Mouse (Mus musculus): ENCODE results near the gene Rora. TPM values are rescaled to one million over a fixed set of nuclear protein-coding genes. Genes with fewer than 3 reads are reported as not detected.

Rora gene
- polyA plus RNA-seq, 1 experiment from 2014 or later, result 6.4 TPM

DNA sequence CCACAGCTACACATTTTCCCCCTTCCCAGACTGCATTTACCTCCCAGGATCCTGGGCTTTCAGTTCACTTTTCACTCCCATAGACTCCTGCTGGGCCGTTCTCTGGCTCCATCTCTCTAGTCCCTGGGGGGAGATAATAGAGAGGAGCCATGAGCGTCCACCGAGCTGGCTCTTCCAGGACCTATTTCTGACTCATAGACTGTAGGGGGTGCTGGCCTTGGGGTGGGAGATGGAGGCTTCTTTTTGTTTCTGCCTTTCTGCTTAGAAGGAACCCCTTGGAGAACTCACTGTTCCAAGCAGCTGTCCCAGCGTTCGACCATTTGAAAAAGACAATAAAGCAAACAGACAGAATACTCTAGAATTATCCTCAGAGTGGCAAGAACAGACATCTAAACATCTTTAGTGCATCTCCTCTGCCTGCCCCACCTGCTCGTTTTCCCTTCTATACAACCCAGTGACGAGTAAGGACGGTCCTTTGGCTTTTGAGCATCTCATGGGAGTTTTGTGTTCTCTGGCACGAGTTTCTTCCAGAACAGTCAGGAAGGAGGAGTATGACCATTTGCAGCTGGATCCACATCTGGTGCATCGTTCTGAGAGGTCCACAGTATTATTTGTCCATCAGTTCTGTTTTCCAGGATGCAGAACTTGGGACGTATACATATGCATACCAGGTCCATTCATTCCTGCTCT is 73.7 kb downstream of the Rora start:
- Histone ChIP-seq H3K4me3 (ENCODE audit: low read length) (no peak overlapping the region), H3K4me2 (replicated peaks; ENCODE audit: low read depth, low read length) (no peak overlapping the region), H3K27me3 (ENCODE audit: control insufficient read depth, insufficient read depth, low read length) (no peaks in the 10 kb centered on the region), H3K27ac (ENCODE audit: low read depth, low read length) (no peak overlapping the region), H3K9ac (ENCODE audit: low read depth, low read length) (no peak overlapping the region), H3K36me3 (ENCODE audit: control insufficient read depth, insufficient read depth, low read length) (no peaks in the 10 kb centered on the region), H3K4me1 (ENCODE audit: control insufficient read depth, insufficient read depth, low read length) (no peaks in the 10 kb centered on the region), H3K9me3 (ENCODE audit: control insufficient read depth, low read length) (peaks cover 4% of the 10 kb centered on the region)
- ATAC-seq (ENCODE audit: low FRiP score, low TSS enrichment), result no peak
- 84% methylated on average over 11 of the region's 11 CpGs for WGBS

GRCm38 (mm10) chr9:68731438-68731837 is 77.9 kb downstream of the Rora start:
- 73% methylated on average over 1 of the region's 1 CpGs for WGBS
- no peak for ATAC-seq (ENCODE audit: low FRiP score, low TSS enrichment)

GRCm38 (mm10) chr9:68732929-68733328 is 79.3 kb downstream of the Rora start:
- no peak for ATAC-seq (ENCODE audit: low FRiP score, low TSS enrichment)
- Histone ChIP-seq H3K27ac (ENCODE audit: low read depth, low read length) (no peak overlapping the region), H3K4me1 (ENCODE audit: control insufficient read depth, insufficient read depth, low read length) (no peaks in the 10 kb centered on the region), H3K4me2 (replicated peaks; ENCODE audit: low read depth, low read length) (no peak overlapping the region), H3K36me3 (ENCODE audit: control insufficient read depth, insufficient read depth, low read length) (no peaks in the 10 kb centered on the region), H3K9ac (ENCODE audit: low read depth, low read length) (no peak overlapping the region), H3K4me3 (ENCODE audit: low read length) (no peak overlapping the region), H3K27me3 (ENCODE audit: control insufficient read depth, insufficient read depth, low read length) (no peaks in the 10 kb centered on the region), H3K9me3 (ENCODE audit: control insufficient read depth, low read length) (peaks cover 7% of the 10 kb centered on the region)
- 82% methylated on average over 4 of the region's 4 CpGs for WGBS

More at GRCm38 (mm10) chr9:68731438-68731837, 77.9 kb downstream of the Rora start:
- Histone ChIP-seq H3K27me3 (ENCODE audit: control insufficient read depth, insufficient read depth, low read length) (no peaks in the 10 kb centered on the region), H3K36me3 (ENCODE audit: control insufficient read depth, insufficient read depth, low read length) (no peaks in the 10 kb centered on the region), H3K4me3 (ENCODE audit: low read length) (no peak overlapping the region), H3K27ac (ENCODE audit: low read depth, low read length) (no peak overlapping the region), H3K9ac (ENCODE audit: low read depth, low read length) (no peak overlapping the region), H3K4me1 (ENCODE audit: control insufficient read depth, insufficient read depth, low read length) (no peaks in the 10 kb centered on the region), H3K4me2 (replicated peaks; ENCODE audit: low read depth, low read length) (no peak overlapping the region), H3K9me3 (ENCODE audit: control insufficient read depth, low read length) (peaks cover 7% of the 10 kb centered on the region)

GRCm38 (mm10) chr9:68735886-68736285 is 82.3 kb downstream of the Rora start:
- peaks cover 7% of the 10 kb centered on the region for H3K9me3 ChIP-seq (ENCODE audit: control insufficient read depth, low read length)
- H3K9ac ChIP-seq (ENCODE audit: low read depth, low read length), result no peak overlapping the region
- no peaks in the 10 kb centered on the region for H3K36me3 ChIP-seq (ENCODE audit: control insufficient read depth, insufficient read depth, low read length)
- no peak overlapping the region for H3K4me3 ChIP-seq (ENCODE audit: low read length)
- no peaks in the 10 kb centered on the region for H3K27me3 ChIP-seq (ENCODE audit: control insufficient read depth, insufficient read depth, low read length)
- ATAC-seq (ENCODE audit: low FRiP score, low TSS enrichment), result no peak
- no peak overlapping the region for H3K27ac ChIP-seq (ENCODE audit: low read depth, low read length)
- 57% methylated on average over 5 of the region's 5 CpGs for WGBS
- no peak overlapping the region for H3K4me2 ChIP-seq (replicated peaks; ENCODE audit: low read depth, low read length)
- no peaks in the 10 kb centered on the region for H3K4me1 ChIP-seq (ENCODE audit: control insufficient read depth, insufficient read depth, low read length)

- 84% methylated on average over 9 of the region's 9 CpGs for WGBS
- H3K4me3 ChIP-seq (ENCODE audit: low read length), result no peak overlapping the region
- no peak for ATAC-seq (ENCODE audit: low FRiP score, low TSS enrichment)
Observed at GRCm38 (mm10) chr9:68737197-68737736, 83.7 kb downstream of the Rora start.

GRCm38 (mm10) chr9:68745931-68746646 is 92.5 kb downstream of the Rora start:
- 79% methylated on average over 11 of the region's 11 CpGs for WGBS

More at GRCm38 (mm10) chr9:68737197-68737736, 83.7 kb downstream of the Rora start:
- H3K36me3 ChIP-seq (ENCODE audit: control insufficient read depth, insufficient read depth, low read length), result no peaks in the 10 kb centered on the region
- no peak overlapping the region for H3K9ac ChIP-seq (ENCODE audit: low read depth, low read length)
- peaks cover 3% of the 10 kb centered on the region; the same call in 1 of the 2 replicates for H3K9me3 ChIP-seq (ENCODE audit: control insufficient read depth, low read length)
- no peak overlapping the region for H3K27ac ChIP-seq (ENCODE audit: low read depth, low read length)
- H3K4me2 ChIP-seq (replicated peaks; ENCODE audit: low read depth, low read length), result no peak overlapping the region
- H3K27me3 ChIP-seq (ENCODE audit: control insufficient read depth, insufficient read depth, low read length), result no peaks in the 10 kb centered on the region
- no peaks in the 10 kb centered on the region for H3K4me1 ChIP-seq (ENCODE audit: control insufficient read depth, insufficient read depth, low read length)

DNA sequence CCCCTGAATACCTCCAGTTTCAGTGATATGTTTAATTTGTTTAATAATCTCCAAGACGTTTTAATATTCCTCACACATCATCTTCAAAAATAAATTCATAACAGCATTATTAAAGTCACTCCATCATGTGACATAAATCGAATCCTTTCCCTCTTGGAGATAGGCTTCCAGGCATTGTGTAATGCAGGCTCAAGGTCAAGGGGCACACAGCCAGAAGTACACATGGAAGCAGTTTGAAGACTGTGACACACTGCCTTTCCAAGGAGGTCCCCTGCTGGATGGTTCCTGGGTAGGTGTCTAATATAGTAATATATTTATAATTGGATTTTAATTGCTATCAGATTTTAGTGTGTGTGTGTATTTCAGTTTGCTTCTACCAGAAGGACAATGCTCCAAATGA is 103.4 kb downstream of the Rora start:
- Histone ChIP-seq H3K4me2 (replicated peaks; ENCODE audit: low read depth, low read length) (no peak overlapping the region), H3K27me3 (ENCODE audit: control insufficient read depth, insufficient read depth, low read length) (no peaks in the 10 kb centered on the region), H3K9ac (ENCODE audit: low read depth, low read length) (no peak overlapping the region), H3K27ac (ENCODE audit: low read depth, low read length) (no peak overlapping the region), H3K36me3 (ENCODE audit: control insufficient read depth, insufficient read depth, low read length) (no peaks in the 10 kb centered on the region), H3K4me1 (ENCODE audit: control insufficient read depth, insufficient read depth, low read length) (peaks cover 16% of the 10 kb centered on the region), H3K9me3 (ENCODE audit: control insufficient read depth, low read length) (no peaks in the 10 kb centered on the region), H3K4me3 (ENCODE audit: low read length) (no peak overlapping the region)
- 65% methylated on average over 2 of the region's 2 CpGs for WGBS
- no peak for ATAC-seq (ENCODE audit: low FRiP score, low TSS enrichment)

More at GRCm38 (mm10) chr9:68745931-68746646, 92.5 kb downstream of the Rora start:
- Histone ChIP-seq H3K27ac (ENCODE audit: low read depth, low read length) (no peak overlapping the region), H3K4me3 (ENCODE audit: low read length) (no peak overlapping the region), H3K27me3 (ENCODE audit: control insufficient read depth, insufficient read depth, low read length) (no peaks in the 10 kb centered on the region), H3K9me3 (ENCODE audit: control insufficient read depth, low read length) (no peaks in the 10 kb centered on the region), H3K4me2 (replicated peaks; ENCODE audit: low read depth, low read length) (no peak overlapping the region), H3K9ac (ENCODE audit: low read depth, low read length) (no peak overlapping the region), H3K4me1 (ENCODE audit: control insufficient read depth, insufficient read depth, low read length) (no peaks in the 10 kb centered on the region), H3K36me3 (ENCODE audit: control insufficient read depth, insufficient read depth, low read length) (no peaks in the 10 kb centered on the region)
- no peak for ATAC-seq (ENCODE audit: low FRiP score, low TSS enrichment)

- no peak overlapping the region for H3K9ac ChIP-seq (ENCODE audit: low read depth, low read length)
- peaks cover 11% of the 10 kb centered on the region; the same call in 1 of the 2 replicates for H3K4me1 ChIP-seq (ENCODE audit: control insufficient read depth, insufficient read depth, low read length)
- H3K27me3 ChIP-seq (ENCODE audit: control insufficient read depth, insufficient read depth, low read length), result no peaks in the 10 kb centered on the region
- H3K36me3 ChIP-seq (ENCODE audit: control insufficient read depth, insufficient read depth, low read length), result no peaks in the 10 kb centered on the region
- H3K4me3 ChIP-seq (ENCODE audit: low read length), result no peak overlapping the region
- H3K4me2 ChIP-seq (replicated peaks; ENCODE audit: low read depth, low read length), result no peak overlapping the region
- H3K27ac ChIP-seq (ENCODE audit: low read depth, low read length), result no peak overlapping the region
- H3K9me3 ChIP-seq (ENCODE audit: control insufficient read depth, low read length), result no peaks in the 10 kb centered on the region
- ATAC-seq (ENCODE audit: low FRiP score, low TSS enrichment), result no peak
- 83% methylated on average over 8 of the region's 8 CpGs for WGBS
Observed at GRCm38 (mm10) chr9:68759324-68759723, 105.7 kb downstream of the Rora start.

- Histone ChIP-seq H3K9me3 (ENCODE audit: control insufficient read depth, low read length) (no peaks in the 10 kb centered on the region), H3K4me1 (ENCODE audit: control insufficient read depth, insufficient read depth, low read length) (peaks cover 11% of the 10 kb centered on the region; the same call in 1 of the 2 replicates), H3K4me2 (replicated peaks; ENCODE audit: low read depth, low read length) (no peak overlapping the region), H3K36me3 (ENCODE audit: control insufficient read depth, insufficient read depth, low read length) (no peaks in the 10 kb centered on the region), H3K9ac (ENCODE audit: low read depth, low read length) (no peak overlapping the region), H3K27ac (ENCODE audit: low read depth, low read length) (no peak overlapping the region), H3K4me3 (ENCODE audit: low read length) (no peak overlapping the region), H3K27me3 (ENCODE audit: control insufficient read depth, insufficient read depth, low read length) (no peaks in the 10 kb centered on the region)
- WGBS, result 30% methylated on average over 4 of the region's 4 CpGs
- ATAC-seq (ENCODE audit: low FRiP score, low TSS enrichment), result 0 out of 2 replicates have a peak, but pooled peaks have one; percentile 69
Observed at GRCm38 (mm10) chr9:68760329-68760728, 106.7 kb downstream of the Rora start.

Data from kidney, embryonic 14.5 days (tissue).